ENCODE assay signal across 9 mouse cellular contexts in the genomic region with DNA sequence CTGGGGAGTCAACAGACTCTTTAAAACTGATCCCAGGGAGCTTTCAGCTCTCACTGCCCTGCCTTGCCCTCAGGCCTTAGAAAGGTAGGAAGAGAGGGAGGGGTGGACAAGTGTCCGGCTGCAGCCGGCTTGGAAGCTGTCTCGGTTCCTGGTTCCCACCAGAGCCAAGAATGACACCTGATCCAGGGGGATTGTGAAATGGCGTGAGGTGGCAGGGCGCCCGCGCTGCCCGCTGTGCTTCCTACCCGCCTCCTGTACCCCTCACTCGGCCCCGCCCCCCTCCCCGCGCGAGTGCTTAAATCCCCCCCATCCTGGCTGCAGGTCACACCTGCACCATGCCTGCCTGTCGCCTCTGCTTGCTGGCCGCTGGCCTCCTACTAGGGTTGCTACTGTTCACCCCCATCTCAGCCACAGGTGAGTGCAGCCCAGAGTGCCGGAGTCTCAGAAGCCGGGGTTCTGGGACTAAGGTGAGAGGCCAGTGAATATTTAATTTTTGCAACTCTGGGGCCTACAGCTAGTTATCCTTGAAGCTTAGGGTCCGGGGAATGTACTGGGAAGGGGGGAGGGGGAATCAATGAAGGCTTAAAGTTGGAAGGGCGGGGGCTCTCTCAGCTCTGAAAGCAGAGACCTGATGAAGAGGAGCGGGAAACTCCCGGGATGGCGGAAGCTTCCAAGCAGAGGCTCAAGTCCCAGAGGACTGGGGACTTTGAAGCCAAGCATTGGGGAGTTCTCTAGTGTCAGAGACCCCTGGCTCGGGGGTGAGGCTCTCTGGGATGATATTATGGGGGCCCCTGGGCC. TPM values are rescaled to one million over a fixed set of nuclear protein-coding genes. Genes with fewer than 3 reads are reported as not detected.
DNase-seq lines count a peak whose midpoint lies in the region; ATAC-seq lines count a peak whose summit lies in the region.
"Had no signal": no experiment of that assay in that cellular context is flagged by ENCODE, and none has a peak within 500 bp of the region (broad histone marks: within the 10 kb centered on the region; RNA-seq: fewer than 3 reads in every experiment).

A gene (plus strand): TSS at position 23 of the 798 bp plus-strand sequence.

- peaks cover 7% of the 10 kb centered on the region for H3K4me1 ChIP-seq in heart, embryonic 16.5 days (ENCODE audit: control insufficient read depth, insufficient read depth, low read length)
- H3K4me1 ChIP-seq in embryonic facial prominence, embryonic 15.5 days: peaks cover 17% of the 10 kb centered on the region

- DNase-seq in heart, adult 11 months: no peak
- peak; percentile 65 for DNase-seq in kidney, adult 9 months
- DNase-seq in lung, postnatal 10 days: peak; percentile 75
- peak; percentile 49 for DNase-seq in urinary bladder, postnatal 25 days (ENCODE audit: low spot score)
- no peak for DNase-seq in layer of hippocampus, postnatal 14 days (ENCODE audit: low spot score in 2 of 2)
- DNase-seq in left cerebral cortex, postnatal 10 days (ENCODE audit: extremely low spot score in 1 of 2, low spot score in 2 of 2): no peak

- H3K4me2 ChIP-seq in heart, embryonic 16.5 days (ENCODE audit: low read depth, low read length): peak within 1 kb of the TSS; percentile 95
- H3K4me2 ChIP-seq in embryonic facial prominence, embryonic 15.5 days (replicated peaks): peak within 1 kb of the TSS; percentile 93

- H3K27ac ChIP-seq in heart, embryonic 16.5 days (ENCODE audit: low read length): no peak within 1 kb of the TSS
- 0 out of 2 replicates have a peak within 1 kb of the TSS, but pooled peaks have one; percentile 1 for H3K27ac ChIP-seq in embryonic facial prominence, embryonic 15.5 days (replicated peaks)

- no peaks in the 10 kb centered on the region for H3K36me3 ChIP-seq in heart, embryonic 16.5 days (ENCODE audit: control insufficient read depth, insufficient read depth)
- H3K36me3 ChIP-seq in embryonic facial prominence, embryonic 15.5 days: no peaks in the 10 kb centered on the region

- H3K4me3 ChIP-seq in heart, embryonic 16.5 days (ENCODE audit: low read length): peak within 1 kb of the TSS; percentile 53
- peak within 1 kb of the TSS; percentile 48 for H3K4me3 ChIP-seq in embryonic facial prominence, embryonic 15.5 days (replicated peaks)

- intact Hi-C loops in left cerebral cortex, postnatal 10 days (cut with DNase I): loop anchor here (2.0 to 10.0 kb wide), 2 partner anchors 88 to 146 kb away; a partner anchor contains a TSS

- H3K9me3 ChIP-seq in heart, embryonic 16.5 days (replicated peaks; ENCODE audit: control insufficient read depth, low read length): peaks cover 3% of the 10 kb centered on the region; the same call in 1 of the 2 replicates
- no peaks in the 10 kb centered on the region for H3K9me3 ChIP-seq in embryonic facial prominence, embryonic 15.5 days (replicated peaks)

- peaks cover 33% of the 10 kb centered on the region for H3K27me3 ChIP-seq in heart, embryonic 16.5 days (ENCODE audit: control insufficient read depth, insufficient read depth, low read length)
- peaks cover 4% of the 10 kb centered on the region; the same call in 1 of the 2 replicates for H3K27me3 ChIP-seq in embryonic facial prominence, embryonic 15.5 days
- H3K27me3 ChIP-seq: Patski had no signal

- H3K9ac ChIP-seq in heart, embryonic 16.5 days (ENCODE audit: low read length): peak within 1 kb of the TSS; percentile 77
- peak within 1 kb of the TSS; percentile 41 for H3K9ac ChIP-seq in embryonic facial prominence, embryonic 15.5 days

- ATAC-seq in heart, embryonic 16.5 days (replicated peaks; ENCODE audit: extremely low read depth, insufficient read depth, low FRiP score): no peak
- peak; percentile 22; the same call in 1 of the 2 replicates for ATAC-seq in embryonic facial prominence, embryonic 15.5 days (ENCODE audit: insufficient number of reproducible peaks, low FRiP score, low TSS enrichment, low read depth)
- ATAC-seq: Patski had no signal

- WGBS in heart, embryonic 16.5 days: 7% methylated on average over 24 of the region's 24 CpGs
- 3% methylated on average over 24 of the region's 24 CpGs for WGBS in embryonic facial prominence, embryonic 15.5 days

RNA-seq across cellular contexts. Expression of the gene that starts here (rescaled TPM):
- polyA plus RNA-seq in heart, embryonic 16.5 days (2015; fragmentation: Nextera tagmentation; extraction: Ambion mirVana): 21.3 and 50.0 TPM in 2 replicates
- 47.5 and 73.4 TPM in 2 replicates for polyA plus RNA-seq in embryonic facial prominence, embryonic 15.5 days (2015; fragmentation: Nextera tagmentation; extraction: Ambion mirVana)
- 1 to 10 TPM in 1 of 2 experiments, not detected in 1; 5.6 TPM for total RNA-seq in layer of hippocampus, postnatal 14 days (2021)
- total RNA-seq in left cerebral cortex, postnatal 10 days (2021): under 1 TPM in 1 of 2 experiments, not detected in 1; 0.84 TPM

Comparison
In these comparisons a context has a peak if more than half of its experiments do, and no peak if none do; other contexts are left out.
1. DNase-seq: peak in kidney, adult 9 months (single experiment), lung, postnatal 10 days (single experiment) and urinary bladder, postnatal 25 days (single experiment); none in heart, adult 11 months (single experiment), layer of hippocampus, postnatal 14 days (0 of 2) and left cerebral cortex, postnatal 10 days (0 of 2).